Mouse (Mus musculus) CH12.LX (cell line): ENCODE data around the gene Mink1. TPM values are rescaled to one million over a fixed set of nuclear protein-coding genes. Genes with fewer than 3 reads are reported as not detected.
A peak's percentile ranks its signal among the peaks of the same experiment; 100 is the strongest.
"Not testable (repeated sequence)": the region's sequence is repeated elsewhere in the genome, so short reads cannot be mapped to it uniquely, and the experiment has no call there.

ENCODE experiments used
- DNase-seq: peaks from one replicate; pipeline ENCODE4 v3.0.0-alpha.2; 2013; ENCODE audit errors: extremely low read depth
- H3K27ac ChIP-seq: 2 replicates; pipeline ENCODE4 v1.5.1; 2012; ENCODE audit warnings: low read depth, mild to moderate bottlenecking, control low read depth, moderate library complexity; ENCODE audit not compliant: insufficient read depth
- H3K27me3 ChIP-seq: replicated peaks from 2 replicates; pipeline ENCODE3; 2012; ENCODE audit warnings: inconsistent platforms
- H3K36me3 ChIP-seq, 2 experiments: replicated peaks in 1 of 2; 2 replicates each; pipeline versions ENCODE3 to v1.6.1; 2012; ENCODE audit warnings: inconsistent platforms in 1 of 2, low read length in 1 of 2, mild to moderate bottlenecking in 1 of 2, mixed read lengths in 1 of 2, moderate library complexity in 1 of 2; ENCODE audit not compliant: control insufficient read depth in 1 of 2, insufficient read depth in 1 of 2
- H3K4me1 ChIP-seq, 2 experiments: 2 replicates each; pipeline ENCODE4 v1.6.1; 2012; ENCODE audit warnings: inconsistent platforms in 1 of 2, moderate library complexity in 1 of 2; ENCODE audit not compliant: insufficient read depth in 2 of 2, control insufficient read depth in 1 of 2
- H3K4me2 ChIP-seq: 2 replicates; pipeline ENCODE4 v1.6.1; 2012; ENCODE audit warnings: low read depth, mild to moderate bottlenecking, control low read depth; ENCODE audit not compliant: poor library complexity, insufficient read depth, severe bottlenecking
- H3K4me3 ChIP-seq, 3 experiments: fragments of 150-350 bp in 1 of 3; sonication (generic) in 1 of 3; replicated peaks in 1 of 3; 2 replicates each; pipeline versions ENCODE3 to v1.5.1; 2011 to 2012; ENCODE audit warnings: low read depth in 2 of 3, low read length in 2 of 3, mild to moderate bottlenecking in 2 of 3, moderate library complexity in 2 of 3, control low read depth in 1 of 3, improper control_type of control experiment in 1 of 3, inconsistent platforms in 1 of 3, mixed read lengths in 1 of 3; ENCODE audit not compliant: poor library complexity in 1 of 3
- H3K79me2 ChIP-seq: replicated peaks from 2 replicates; pipeline ENCODE4 v1.6.1; 2012; ENCODE audit warnings: mild to moderate bottlenecking, moderate library complexity; ENCODE audit not compliant: control insufficient read depth, poor library complexity, insufficient read depth, severe bottlenecking; ENCODE audit errors: extremely low read depth
- H3K9ac ChIP-seq: 2 replicates; pipeline ENCODE4 v1.6.1; 2012; ENCODE audit warnings: low read depth, mild to moderate bottlenecking, control low read depth, moderate library complexity; ENCODE audit not compliant: insufficient read depth
- H3K9me3 ChIP-seq: replicated peaks from 2 replicates; pipeline ENCODE3; 2012; ENCODE audit warnings: low read length, inconsistent platforms, mixed read lengths
- CHD1 ChIP-seq: IDR thresholded peaks from 2 replicates; pipeline ENCODE4 v1.6.1; 2012; ENCODE audit warnings: low read depth, low read length, improper control_type of control experiment, inconsistent platforms
- CHD2 ChIP-seq: IDR thresholded peaks from 2 replicates; pipeline ENCODE4 v1.6.1; 2011; ENCODE audit warnings: low read length, improper control_type of control experiment
- CTCF ChIP-seq, 2 experiments: IDR thresholded peaks in 1 of 2; conservative IDR thresholded peaks in 1 of 2; 2 replicates each; pipeline ENCODE4 v1.5.1; 2011 to 2012; ENCODE audit warnings: low read depth in 2 of 2, low read length in 2 of 2, improper control_type of control experiment in 1 of 2, inconsistent platforms in 1 of 2, mild to moderate bottlenecking in 1 of 2, moderate library complexity in 1 of 2
- E2F4 ChIP-seq: IDR thresholded peaks from 2 replicates; pipeline ENCODE4 v1.6.1; 2011; ENCODE audit warnings: low read depth, low read length, improper control_type of control experiment; ENCODE audit not compliant: insufficient replicate concordance
- EP300 ChIP-seq: IDR thresholded peaks from 2 replicates; pipeline ENCODE4 v1.6.1; 2011; ENCODE audit warnings: low read length, improper control_type of control experiment
- ETS1 ChIP-seq: conservative IDR thresholded peaks from 2 replicates; pipeline ENCODE4 v1.6.1; 2012; ENCODE audit warnings: low read depth, mild to moderate bottlenecking, inconsistent platforms, low read length, improper control_type of control experiment, moderate library complexity
- HCFC1 ChIP-seq: IDR thresholded peaks from 2 replicates; pipeline ENCODE4 v1.6.1; 2012; ENCODE audit warnings: low read depth, mild to moderate bottlenecking, inconsistent platforms, low read length, improper control_type of control experiment
- IRF4 ChIP-seq: IDR thresholded peaks from 2 replicates; pipeline ENCODE4 v1.6.1; 2014; ENCODE audit warnings: low read depth, mild to moderate bottlenecking, inconsistent platforms, low read length, improper control_type of control experiment
- JUND ChIP-seq: conservative IDR thresholded peaks from 2 replicates; pipeline ENCODE4 v1.6.1; 2011; ENCODE audit warnings: low read depth, low read length, improper control_type of control experiment
- MAFK ChIP-seq: IDR thresholded peaks from 2 replicates; pipeline ENCODE4 v1.6.1; 2011; ENCODE audit warnings: low read length, improper control_type of control experiment; ENCODE audit not compliant: insufficient replicate concordance
- MAZ ChIP-seq: IDR thresholded peaks from 2 replicates; pipeline ENCODE4 v1.6.1; 2012; ENCODE audit warnings: low read depth, mild to moderate bottlenecking, inconsistent platforms, low read length, improper control_type of control experiment, moderate library complexity
- MEF2A ChIP-seq: IDR thresholded peaks from 2 replicates; pipeline ENCODE4 v1.6.1; 2014; ENCODE audit warnings: low read depth, mild to moderate bottlenecking, inconsistent platforms, low read length, improper control_type of control experiment, borderline replicate concordance
- MYC ChIP-seq: IDR thresholded peaks from 2 replicates; pipeline ENCODE4 v1.6.1; 2011; ENCODE audit warnings: low read depth, mild to moderate bottlenecking, improper control_type of control experiment, low read length
- NELFE ChIP-seq: IDR thresholded peaks from 2 replicates; pipeline ENCODE4 v1.6.1; 2011; ENCODE audit warnings: low read depth, low read length, improper control_type of control experiment
- NRF1 ChIP-seq: IDR thresholded peaks from 2 replicates; pipeline ENCODE4 v1.6.1; 2014; ENCODE audit warnings: low read depth, mild to moderate bottlenecking, inconsistent platforms, low read length, improper control_type of control experiment, moderate library complexity
- POLR2A ChIP-seq: IDR thresholded peaks from 2 replicates; pipeline ENCODE4 v1.6.1; 2011; ENCODE audit warnings: low read depth, mild to moderate bottlenecking, improper control_type of control experiment, low read length
- POLR2AphosphoS2 ChIP-seq: IDR thresholded peaks from 2 replicates; pipeline ENCODE4 v1.6.1; 2011; ENCODE audit warnings: low read depth, low read length, improper control_type of control experiment
- RCOR1 ChIP-seq: conservative IDR thresholded peaks from 2 replicates; pipeline ENCODE4 v1.6.1; 2012; ENCODE audit warnings: low read depth, mild to moderate bottlenecking, inconsistent platforms, low read length, improper control_type of control experiment
- SIN3A ChIP-seq: IDR thresholded peaks from 2 replicates; pipeline ENCODE4 v1.6.1; 2012; ENCODE audit warnings: low read length, improper control_type of control experiment, inconsistent platforms
- SMC3 ChIP-seq: IDR thresholded peaks from 2 replicates; pipeline ENCODE4 v1.6.1; 2011; ENCODE audit warnings: low read depth, low read length, improper control_type of control experiment
- UBTF ChIP-seq: IDR thresholded peaks from 2 replicates; pipeline ENCODE4 v1.6.1; 2012; ENCODE audit warnings: low read depth, mild to moderate bottlenecking, inconsistent platforms, low read length, improper control_type of control experiment, moderate library complexity
- USF1 ChIP-seq: IDR thresholded peaks from 2 replicates; pipeline ENCODE4 v1.6.1; 2014; ENCODE audit warnings: low read depth, mild to moderate bottlenecking, inconsistent platforms, low read length, improper control_type of control experiment
- USF2 ChIP-seq: conservative IDR thresholded peaks from 2 replicates; pipeline ENCODE4 v1.6.1; 2011; ENCODE audit warnings: low read depth, low read length, improper control_type of control experiment
- ZMIZ1 ChIP-seq: IDR thresholded peaks from 2 replicates; pipeline ENCODE4 v1.6.1; 2012; ENCODE audit warnings: low read depth, mild to moderate bottlenecking, inconsistent platforms, low read length, improper control_type of control experiment
- ZNF384 ChIP-seq: IDR thresholded peaks from 2 replicates; pipeline ENCODE4 v1.6.1; 2012; ENCODE audit warnings: low read depth, low read length, improper control_type of control experiment, inconsistent platforms
- dilution Hi-C: fragments of 300-500 bp; cut with MboI; formaldehyde crosslinking; loops from 2 replicates; pipeline ENCODE4 v1.14.3; 2020; ENCODE audit warnings: low sequenced_read_pairs; ENCODE audit not compliant: extremely low pct_unique_long_range_greater_than_20kb, extremely low pct_ligation_motif_present
- in situ Hi-C: fragments of 300-500 bp; cut with MboI; formaldehyde crosslinking; loops from 3 replicates; pipeline ENCODE4 v1.14.3; 2019; ENCODE audit warnings: low sequenced_read_pairs, low pct_ligation_motif_present, low pct_unique_long_range_greater_than_20kb, mixed read lengths
- polyA plus RNA-seq: library from polyadenylated mRNA; unstranded; fragments of >175 nt; gene quantifications from 2 replicates; pipeline ENCODE4 v1.2.1, GENCODE M21; 2012; ENCODE audit warnings: low read depth; ENCODE audit not compliant: insufficient read length
- total RNA-seq, 2 experiments: library from RNA; depleted of rRNA; stranded (reverse); fragments of 300-350 nt in 1 of 2; fragments of >200 nt in 1 of 2; gene quantifications; 2 replicates each; pipeline ENCODE4 v1.2.3; 2012 to 2014

The Mink1 gene
- total and polyA plus RNA-seq, 3 experiments: 15.0 to 79.8 (median 31.2) TPM

- H3K27ac ChIP-seq, DNase-seq, H3K9me3 ChIP-seq, H3K27me3 ChIP-seq, dilution Hi-C loops, H3K9ac ChIP-seq, H3K4me2 ChIP-seq, H3K4me3 ChIP-seq, in situ Hi-C loops: not testable (repeated sequence)
- H3K4me1 ChIP-seq: peaks cover 13 to 33% of the 10 kb centered on the region in 2 experiments
- peaks cover 21 to 26% of the 10 kb centered on the region in 2 experiments for H3K36me3 ChIP-seq
- TF ChIP-seq CTCF (conservative IDR thresholded peaks at IDR 0.05 in 1 of 2, IDR thresholded peaks at IDR 0.05 in 1 of 2; ENCODE audit: low read depth in 2 of 2, low read length in 2 of 2) (peak in 1 of 2 experiments; percentile 4; a peak in 1 of 4 replicates), ZNF384 (peak; percentile 81)
- H3K79me2 ChIP-seq: peaks cover 12% of the 10 kb centered on the region
These were observed 39.2 kb upstream of the Mink1 start for GRCm38 (mm10) chr11:70523306-70523989.

DNA sequence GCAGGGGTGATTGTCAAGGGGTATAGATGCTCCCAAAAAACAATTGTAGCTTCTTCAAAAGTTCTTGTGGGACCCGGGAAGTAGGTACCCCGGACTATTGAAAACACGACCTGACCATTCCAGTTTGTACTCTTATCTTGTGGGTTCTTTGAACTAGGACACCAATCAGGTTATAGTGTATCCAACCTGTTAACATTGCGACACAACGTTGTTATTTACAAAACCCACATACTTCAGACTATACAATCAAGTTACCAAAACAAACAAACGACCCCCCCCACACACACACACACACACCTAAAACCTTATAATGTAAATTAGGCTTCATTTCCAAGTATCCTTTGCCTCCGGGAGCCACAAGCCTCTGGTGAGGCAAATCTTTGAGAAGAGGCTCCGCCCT lies 37.9 kb upstream of the Mink1 start:
- Histone ChIP-seq H3K4me2 (peak overlapping the region; percentile 96), H3K9ac (peak overlapping the region; percentile 77), H3K27ac (no peak overlapping the region)

DNA sequence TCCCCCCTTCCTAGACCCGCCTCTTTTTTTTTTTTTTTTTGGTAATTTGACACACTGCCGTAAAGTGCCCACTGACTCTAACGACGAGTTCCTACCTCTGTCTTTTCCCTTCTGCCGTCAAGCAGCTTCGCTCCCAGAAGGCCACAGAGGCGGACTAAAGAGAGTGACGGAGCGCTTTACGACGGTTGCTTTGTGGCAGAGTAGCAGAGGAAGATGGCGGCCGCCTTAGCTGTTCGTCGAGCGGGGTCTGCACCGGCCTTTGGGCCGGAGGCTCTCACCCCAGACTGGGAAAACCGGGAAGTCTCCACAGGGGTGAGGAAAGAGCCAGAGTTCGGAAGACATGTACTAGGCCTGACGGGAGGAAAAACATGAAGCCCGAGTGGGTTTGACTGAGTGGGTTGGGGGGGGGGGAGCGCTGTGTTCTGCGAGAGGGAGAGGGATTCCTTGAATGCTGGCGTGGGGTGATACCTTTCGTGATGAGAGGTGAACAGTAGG lies 37.5 kb upstream of the Mink1 start, which contains the start of gene Psmb6:
Gene Psmb6, plus strand, starts transcription at position 184 of the 495 bp plus-strand sequence.
- Histone ChIP-seq H3K79me2 (peaks cover 12% of the 10 kb centered on the region), H3K36me3 (peaks cover 24 to 38% of the 10 kb centered on the region in 2 experiments), H3K9me3 (no peaks in the 10 kb centered on the region), H3K4me1 (peaks cover 13 to 43% of the 10 kb centered on the region in 2 experiments), H3K27me3 (no peaks in the 10 kb centered on the region), H3K9ac (peak within 1 kb of the TSS; percentile 94), H3K27ac (no peak within 1 kb of the TSS), H3K4me3 (peak within 1 kb of the TSS; percentile 69 to 96 (median 76)), H3K4me2 (peak within 1 kb of the TSS; percentile 96)
- in situ Hi-C loops: loop anchor here (5.0 kb wide), 1 partner anchor 37 kb away; the partner anchor contains the start of gene Mink1
- dilution Hi-C loops: no loop called here
- DNase-seq: peak; percentile 100
- TF ChIP-seq CHD1 (peak; percentile 75; the same call in 1 of the 2 replicates), MYC (no peak), CTCF (conservative IDR thresholded peaks at IDR 0.05 in 1 of 2, IDR thresholded peaks at IDR 0.05 in 1 of 2; ENCODE audit: low read depth in 2 of 2, low read length in 2 of 2) (no peak), NELFE (peak; percentile 96), RCOR1 (no peak), ZMIZ1 (peak; percentile 93), MAFK (peak; percentile 57; the same call in 1 of the 2 replicates), MEF2A (peak; percentile 77), E2F4 (peak; percentile 82; the same call in 1 of the 2 replicates), UBTF (peak; percentile 78; the same call in 1 of the 2 replicates), JUND (peak; percentile 71; the same call in 1 of the 2 replicates), IRF4 (peak; percentile 90), USF2 (no peak), POLR2A (peak; percentile 98), NRF1 (peak; percentile 71), ZNF384 (peak; percentile 100), USF1 (no peak; the same call in 1 of the 2 replicates), EP300 (no peak)

More for the DNA sequence above, 37.9 kb upstream of the Mink1 start:
- in situ Hi-C loops: loop anchor here (5.0 kb wide), 1 partner anchor 38 kb away; the partner anchor contains the start of gene Mink1
- TF ChIP-seq MEF2A (no peak), E2F4 (no peak), CHD2 (no peak), SMC3 (no peak), HCFC1 (no peak), SIN3A (no peak), NELFE (no peak; the same call in 1 of the 2 replicates), ETS1 (no peak), POLR2AphosphoS2 (no peak), MAZ (no peak), RCOR1 (no peak), ZNF384 (no peak)
- Histone ChIP-seq H3K79me2 (peaks cover 12% of the 10 kb centered on the region), H3K9me3 (no peaks in the 10 kb centered on the region), H3K36me3 (peaks cover 24 to 38% of the 10 kb centered on the region in 2 experiments), H3K4me1 (peaks cover 13 to 39% of the 10 kb centered on the region in 2 experiments), H3K27me3 (no peaks in the 10 kb centered on the region), H3K4me3 (peak overlapping the region; percentile 45 to 78 (median 76))
- no peak for DNase-seq
- dilution Hi-C loops: no loop called here
